Mouse (Mus musculus) hindbrain, embryonic 16.5 days (tissue): ENCODE measurements at regions not wholly inside any gene's neighbourhood (a gene's known extent, or its start where the extent isn't known, plus 50 kb on each side); places are given as distances from the start of the nearest gene placed in this dataset.

ENCODE experiments used
- ATAC-seq: fragments of 200-750 bp; cut with Nextera tagmentation; 2 replicates; pipeline ENCODE4 v1.8.0; 2017; ENCODE audit warnings: moderate TSS enrichment, moderate library complexity
- H3K27ac ChIP-seq: fragments of 300-500 bp; sonication (generic); 2 replicates; pipeline ENCODE4 v1.5.1; 2014; ENCODE audit warnings: low read depth, mild to moderate bottlenecking, control low read depth, low read length, moderate library complexity
- H3K27me3 ChIP-seq: fragments of 300-500 bp; sonication (generic); replicated peaks from 2 replicates; pipeline ENCODE4 v1.6.1; 2014; ENCODE audit warnings: low read length; ENCODE audit not compliant: control insufficient read depth, insufficient read depth
- H3K36me3 ChIP-seq: fragments of 300-500 bp; sonication (generic); 2 replicates; pipeline ENCODE4 v1.6.1; 2014; ENCODE audit warnings: mild to moderate bottlenecking, low read length, moderate library complexity, mixed read lengths; ENCODE audit not compliant: control insufficient read depth, insufficient read depth
- H3K4me1 ChIP-seq: fragments of 300-500 bp; sonication (generic); 2 replicates; pipeline ENCODE4 v1.6.1; 2014; ENCODE audit warnings: low read depth, low read length; ENCODE audit not compliant: control insufficient read depth, insufficient read depth
- H3K4me2 ChIP-seq: fragments of 300-500 bp; sonication (generic); 2 replicates; pipeline ENCODE4 v1.6.1; 2014; ENCODE audit warnings: mild to moderate bottlenecking, low read length, control low read depth, moderate library complexity
- H3K4me3 ChIP-seq: fragments of 300-500 bp; sonication (generic); 2 replicates; pipeline ENCODE4 v1.5.1; 2014; ENCODE audit warnings: mild to moderate bottlenecking, low read length, control low read depth, moderate library complexity
- H3K9ac ChIP-seq: fragments of 300-500 bp; sonication (generic); 2 replicates; pipeline ENCODE4 v1.6.1; 2014; ENCODE audit warnings: low read depth, mild to moderate bottlenecking, control low read depth, low read length, moderate library complexity
- H3K9me3 ChIP-seq: fragments of 300-500 bp; sonication (generic); 2 replicates; pipeline ENCODE4 v1.6.1; 2014; ENCODE audit warnings: mild to moderate bottlenecking, low read length, moderate library complexity; ENCODE audit not compliant: control insufficient read depth
- WGBS: fragments of 180-500 bp; shearing (Covaris S2); extraction: QIAGEN DNeasy Blood & Tissue Kit; methylation state at CpG from one replicate; pipeline ENCODE4 v1.1.7; 2014; 5-methylcytosine and 5-hydroxymethylcytosine counted together

GRCm38 (mm10) chr1:89279382-89279781 lies 175.2 kb upstream of the Agap1 start:
- Histone ChIP-seq H3K9ac (no peak overlapping the region), H3K4me3 (no peak overlapping the region), H3K4me1 (no peaks in the 10 kb centered on the region), H3K9me3 (no peaks in the 10 kb centered on the region), H3K27me3 (no peaks in the 10 kb centered on the region), H3K27ac (no peak overlapping the region), H3K4me2 (no peak overlapping the region), H3K36me3 (no peaks in the 10 kb centered on the region)
- no peak for ATAC-seq
- WGBS: 88% methylated on average over 5 of the region's 5 CpGs

GRCm38 (mm10) chr1:89281107-89281655 lies 173.4 kb upstream of the Agap1 start:
- no peak overlapping the region for H3K4me3 ChIP-seq
- H3K9me3 ChIP-seq: no peaks in the 10 kb centered on the region
- ATAC-seq: no peak
- no peak overlapping the region for H3K4me2 ChIP-seq
- 76% methylated on average over 1 of the region's 1 CpGs for WGBS
- no peaks in the 10 kb centered on the region for H3K4me1 ChIP-seq
- no peaks in the 10 kb centered on the region for H3K36me3 ChIP-seq
- no peak overlapping the region for H3K27ac ChIP-seq
- no peak overlapping the region for H3K9ac ChIP-seq
- H3K27me3 ChIP-seq: no peaks in the 10 kb centered on the region

DNA sequence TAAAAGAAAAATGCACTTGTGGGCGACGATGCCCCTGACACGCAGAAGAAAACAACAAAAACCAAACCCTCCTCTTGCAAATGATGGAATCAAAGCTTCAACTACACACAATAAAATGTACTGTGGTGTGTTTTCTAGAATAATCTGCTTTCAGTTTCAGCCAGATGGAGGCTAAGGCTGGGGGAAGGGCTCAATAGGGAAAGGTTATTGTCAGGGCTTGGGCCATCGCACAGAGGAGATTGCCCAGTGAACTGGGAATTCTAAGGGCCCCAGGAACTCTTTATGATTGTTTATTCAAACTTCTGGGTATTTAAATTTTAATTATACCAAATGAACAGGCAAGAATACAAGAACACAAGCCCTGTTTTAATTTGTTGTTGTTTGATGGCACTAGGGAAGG lies 169.6 kb upstream of the Agap1 start:
- Histone ChIP-seq H3K4me2 (no peak overlapping the region), H3K4me1 (no peaks in the 10 kb centered on the region), H3K27ac (no peak overlapping the region), H3K9ac (no peak overlapping the region), H3K36me3 (no peaks in the 10 kb centered on the region), H3K4me3 (no peak overlapping the region), H3K27me3 (no peaks in the 10 kb centered on the region), H3K9me3 (no peaks in the 10 kb centered on the region)
- ATAC-seq: no peak
- 59% methylated on average over 4 of the region's 4 CpGs for WGBS

GRCm38 (mm10) chr1:89287136-89287795 lies 167.3 kb upstream of the Agap1 start:
- Histone ChIP-seq H3K27ac (no peak overlapping the region), H3K4me2 (no peak overlapping the region), H3K4me1 (no peaks in the 10 kb centered on the region), H3K9ac (no peak overlapping the region), H3K4me3 (no peak overlapping the region), H3K27me3 (no peaks in the 10 kb centered on the region), H3K36me3 (no peaks in the 10 kb centered on the region), H3K9me3 (no peaks in the 10 kb centered on the region)
- WGBS: 80% methylated on average over 10 of the region's 10 CpGs
- no peak for ATAC-seq

GRCm38 (mm10) chr1:89288001-89288400 lies 166.6 kb upstream of the Agap1 start:
- no peak for ATAC-seq
- H3K9ac ChIP-seq: no peak overlapping the region
- no peak overlapping the region for H3K27ac ChIP-seq
- H3K4me2 ChIP-seq: no peak overlapping the region
- no peaks in the 10 kb centered on the region for H3K9me3 ChIP-seq
- H3K36me3 ChIP-seq: no peaks in the 10 kb centered on the region
- no peaks in the 10 kb centered on the region for H3K4me1 ChIP-seq
- H3K27me3 ChIP-seq: no peaks in the 10 kb centered on the region
- no peak overlapping the region for H3K4me3 ChIP-seq

GRCm38 (mm10) chr1:89288921-89289320 lies 165.7 kb upstream of the Agap1 start:
- no peak overlapping the region for H3K4me3 ChIP-seq
- no peak overlapping the region for H3K27ac ChIP-seq
- H3K27me3 ChIP-seq: no peaks in the 10 kb centered on the region
- no peak overlapping the region for H3K9ac ChIP-seq
- 87% methylated on average over 2 of the region's 2 CpGs for whole genome bisulfite sequencing
- no peaks in the 10 kb centered on the region for H3K36me3 ChIP-seq
- no peak for ATAC-seq
- H3K4me2 ChIP-seq: no peak overlapping the region
- no peaks in the 10 kb centered on the region for H3K4me1 ChIP-seq
- H3K9me3 ChIP-seq: no peaks in the 10 kb centered on the region

GRCm38 (mm10) chr1:89296691-89297090 lies 157.9 kb upstream of the Agap1 start:
- H3K4me1 ChIP-seq: no peaks in the 10 kb centered on the region; the same call in 1 of the 2 replicates
- H3K9ac ChIP-seq: no peak overlapping the region
- no peak for ATAC-seq
- no peak overlapping the region for H3K4me2 ChIP-seq
- no peak overlapping the region for H3K4me3 ChIP-seq
- H3K27ac ChIP-seq: no peak overlapping the region
- no peaks in the 10 kb centered on the region for H3K9me3 ChIP-seq
- H3K27me3 ChIP-seq: no peaks in the 10 kb centered on the region
- WGBS: 76% methylated on average over 3 of the region's 3 CpGs
- no peaks in the 10 kb centered on the region for H3K36me3 ChIP-seq

GRCm38 (mm10) chr1:89297766-89298165 lies 156.8 kb upstream of the Agap1 start:
- no peaks in the 10 kb centered on the region for H3K9me3 ChIP-seq
- WGBS: 89% methylated on average over 11 of the region's 11 CpGs
- ATAC-seq: no peak

DNA sequence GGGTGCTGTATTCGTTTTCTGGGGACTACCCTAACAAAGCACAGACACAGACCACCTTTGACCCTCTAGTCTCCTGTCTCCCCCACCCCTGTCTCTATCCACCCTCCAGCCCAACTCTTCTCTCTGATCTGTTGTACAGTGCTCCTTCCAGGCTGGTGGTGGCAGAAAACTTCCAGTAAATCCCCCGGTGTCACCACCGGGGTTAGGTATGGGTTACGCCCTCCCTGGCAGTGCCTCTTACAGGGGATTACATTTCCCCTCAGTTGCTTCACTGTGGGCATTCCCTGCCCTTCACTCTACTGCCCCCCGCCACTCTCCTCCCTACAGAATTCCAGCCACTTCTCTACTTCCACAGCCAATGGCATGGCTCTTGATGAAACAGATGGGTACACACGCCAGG lies 153.5 kb upstream of the Agap1 start:
- no peak for ATAC-seq
- Histone ChIP-seq H3K27ac (no peak overlapping the region), H3K36me3 (no peaks in the 10 kb centered on the region), H3K9me3 (no peaks in the 10 kb centered on the region), H3K4me2 (no peak overlapping the region), H3K9ac (no peak overlapping the region), H3K4me1 (peaks cover 10% of the 10 kb centered on the region; the same call in 1 of the 2 replicates), H3K4me3 (no peak overlapping the region), H3K27me3 (no peaks in the 10 kb centered on the region)
- WGBS: 94% methylated on average over 6 of the region's 6 CpGs

More at GRCm38 (mm10) chr1:89297766-89298165, 156.8 kb upstream of the Agap1 start:
- Histone ChIP-seq H3K27ac (no peak overlapping the region), H3K4me3 (no peak overlapping the region), H3K4me2 (no peak overlapping the region), H3K9ac (no peak overlapping the region), H3K4me1 (peaks cover 6% of the 10 kb centered on the region; the same call in 1 of the 2 replicates), H3K27me3 (no peaks in the 10 kb centered on the region), H3K36me3 (no peaks in the 10 kb centered on the region)
